Mouse (Mus musculus) small intestine, adult 2 months (tissue): Measurements from ENCODE around the gene Urb2. TPM values are rescaled to one million over a fixed set of nuclear protein-coding genes. Genes with fewer than 3 reads are reported as not detected.

Experiments used
- H3K27ac ChIP-seq: fragments of 200-500 bp; 2 replicates; pipeline ENCODE4 v1.5.1; 2012; ENCODE audit warnings: low read depth, low read length, control low read depth, inconsistent platforms; ENCODE audit not compliant: insufficient read depth
- H3K27me3 ChIP-seq: fragments of 200-500 bp; 2 replicates; pipeline ENCODE4 v1.6.1; 2012; ENCODE audit warnings: mild to moderate bottlenecking, moderate library complexity, low read length, inconsistent platforms; ENCODE audit not compliant: control insufficient read depth, insufficient read depth
- H3K36me3 ChIP-seq: fragments of 200-500 bp; 2 replicates; pipeline ENCODE4 v1.6.1; 2012; ENCODE audit warnings: mild to moderate bottlenecking, low read length, control low read depth, inconsistent platforms; ENCODE audit not compliant: control insufficient read depth, insufficient read depth
- H3K4me1 ChIP-seq: fragments of 200-500 bp; 2 replicates; pipeline ENCODE4 v1.6.1; 2012; ENCODE audit warnings: low read length, inconsistent platforms, mixed read lengths; ENCODE audit not compliant: control insufficient read depth, insufficient read depth, insufficient read length
- H3K4me3 ChIP-seq: fragments of 200-500 bp; 2 replicates; pipeline ENCODE4 v1.5.1; 2012; ENCODE audit warnings: low read depth, mild to moderate bottlenecking, control low read depth, inconsistent platforms, low read length, moderate library complexity
- CTCF ChIP-seq: fragments of 200-500 bp; IDR thresholded peaks from 2 replicates; pipeline ENCODE4 v1.5.1; 2012; ENCODE audit warnings: low read depth, mild to moderate bottlenecking, control low read depth, inconsistent platforms, low read length, moderate library complexity, mixed read lengths; ENCODE audit not compliant: insufficient replicate concordance, insufficient read length; ENCODE audit errors: extremely low read depth
- POLR2A ChIP-seq: fragments of 200-500 bp; IDR thresholded peaks from 2 replicates; pipeline ENCODE4 v1.6.1; 2012; ENCODE audit warnings: low read depth, mild to moderate bottlenecking, control low read depth, inconsistent platforms, low read length, moderate library complexity
- WGBS: fragments of 180-500 bp; shearing (Covaris S2); methylation state at CpG from one replicate; pipeline ENCODE4 v1.1.7; 2018; 5-methylcytosine and 5-hydroxymethylcytosine counted together
- polyA plus RNA-seq: library from polyadenylated mRNA; depleted of rRNA; stranded (reverse); fragments of >200 nt; gene quantifications from 2 replicates; pipeline ENCODE4 v1.2.3, GENCODE M21; 2012; rRNA removed

Gene Urb2
- polyA plus RNA-seq, 1 experiment: 2.5 TPM

GRCm38 (mm10) chr8:124090473-124090872, 69.2 kb downstream of the Urb2 start:
- 90% methylated on average over 5 of the region's 5 CpGs for whole genome bisulfite sequencing
- H3K36me3 ChIP-seq: no peaks in the 10 kb centered on the region
- H3K4me3 ChIP-seq: no peak overlapping the region
- H3K4me1 ChIP-seq: no peaks in the 10 kb centered on the region
- H3K27me3 ChIP-seq: no peaks in the 10 kb centered on the region
- no peak overlapping the region for H3K27ac ChIP-seq
- no peak for TF ChIP-seq POLR2A
- no peak for TF ChIP-seq CTCF

Other genes with a start within 250 kb of the Urb2 start
- 23.0 and 59.8 TPM in 2 replicates for gene Rab4a, start 215.5 kb upstream of the Urb2 start, polyA plus RNA-seq
- gene Ccsap, start 161.3 kb upstream of the Urb2 start, polyA plus RNA-seq: 0.70 and 1.3 TPM in 2 replicates
- 4.1 and 10.8 TPM in 2 replicates for gene Acta1, start 126.8 kb upstream of the Urb2 start, polyA plus RNA-seq
- gene Nup133, start 72.2 kb upstream of the Urb2 start, polyA plus RNA-seq: 2.4 and 4.3 TPM in 2 replicates
- gene Abcb10, start 38.4 kb upstream of the Urb2 start, polyA plus RNA-seq: 15.3 and 18.2 TPM in 2 replicates
- gene Taf5l, start 111 bp upstream of the Urb2 start, polyA plus RNA-seq: 15.3 and 29.2 TPM in 2 replicates
- 8.1 and 9.4 TPM in 2 replicates for gene Galnt2, start 209.9 kb downstream of the Urb2 start, polyA plus RNA-seq